Mouse (Mus musculus) frontal cortex, postnatal 36 days (tissue): ENCODE measurements around the gene Tfip11.

Source experiments
- DNase-seq, 2 experiments: peaks; one replicate each; pipeline ENCODE4 v3.0.0; 2022; ENCODE audit warnings: low spot score in 2 of 2

Tfip11 gene

GRCm38 (mm10) chr5:112325546-112326445, at the start of gene Tfip11:
TSS of gene Tfip11 (plus strand) at chr5:112326358.
- peak; percentile 97 for DNase-seq

DNA sequence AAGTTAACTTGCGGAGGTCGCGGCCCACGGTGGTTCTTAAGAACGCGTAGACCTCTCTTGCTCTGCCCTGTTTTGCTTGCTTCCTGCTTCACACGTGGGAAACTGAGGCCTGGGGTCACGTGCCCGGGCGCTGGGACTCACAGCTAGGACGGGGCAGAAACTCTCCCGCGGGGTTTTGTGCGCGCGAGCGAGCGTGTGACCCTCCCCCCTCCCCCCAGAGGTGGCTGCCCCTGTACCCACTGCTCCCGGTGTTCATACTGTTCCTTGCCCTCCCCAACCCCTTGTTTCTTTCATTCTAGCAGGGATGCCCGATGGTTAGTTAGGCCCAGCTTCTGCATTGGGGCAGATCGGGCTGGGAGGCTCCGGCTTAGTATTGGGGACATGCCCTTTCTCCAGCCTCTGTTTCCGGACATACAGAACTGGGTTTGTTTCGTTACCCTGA, 49.2 kb upstream of the Tfip11 start:
- DNase-seq: no peak

GRCm38 (mm10) chr5:112277906-112278470, 48.2 kb upstream of the Tfip11 start:
- DNase-seq: no peak

DNA sequence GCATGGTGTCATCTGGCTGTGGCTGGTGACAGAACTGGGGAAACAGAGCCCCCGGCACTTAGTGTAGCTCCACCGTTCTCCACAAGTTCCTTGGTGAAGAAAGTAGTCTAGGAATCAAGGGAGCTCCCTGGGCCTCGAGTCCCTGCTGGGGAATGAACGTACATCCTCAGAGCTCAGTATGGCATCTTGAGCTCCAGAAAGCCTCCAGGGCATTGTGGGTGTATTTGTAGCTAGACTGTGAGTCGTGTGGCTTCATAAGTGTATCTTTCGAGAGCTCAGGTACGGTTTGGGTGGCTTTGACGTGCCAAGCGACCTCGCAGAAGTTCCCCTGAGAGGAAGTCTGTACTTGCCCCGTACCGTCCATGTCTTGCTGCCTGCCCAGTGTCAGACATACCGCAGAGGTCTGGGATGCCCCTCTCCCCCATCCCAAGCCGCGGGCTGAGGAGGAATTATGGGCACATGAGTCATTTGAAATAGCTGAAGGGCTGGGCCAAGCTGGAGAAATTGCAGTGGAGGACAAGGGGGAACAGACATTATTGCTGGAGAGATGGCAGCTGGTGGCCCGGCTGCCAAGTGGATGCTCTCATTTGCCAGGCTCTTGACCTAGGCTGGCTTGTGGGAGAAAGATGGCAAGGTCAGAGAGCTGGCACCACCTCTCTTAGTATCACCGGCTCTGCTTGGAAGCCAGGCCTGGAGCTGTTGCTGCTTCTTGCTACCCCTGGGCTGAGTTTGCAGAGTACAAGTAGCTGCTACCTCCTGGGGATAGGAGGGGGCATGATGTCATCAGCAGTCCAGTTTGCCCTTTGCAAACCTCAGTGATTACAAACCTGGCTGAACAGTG, 46.8 kb upstream of the Tfip11 start:
- no peak for DNase-seq

DNA sequence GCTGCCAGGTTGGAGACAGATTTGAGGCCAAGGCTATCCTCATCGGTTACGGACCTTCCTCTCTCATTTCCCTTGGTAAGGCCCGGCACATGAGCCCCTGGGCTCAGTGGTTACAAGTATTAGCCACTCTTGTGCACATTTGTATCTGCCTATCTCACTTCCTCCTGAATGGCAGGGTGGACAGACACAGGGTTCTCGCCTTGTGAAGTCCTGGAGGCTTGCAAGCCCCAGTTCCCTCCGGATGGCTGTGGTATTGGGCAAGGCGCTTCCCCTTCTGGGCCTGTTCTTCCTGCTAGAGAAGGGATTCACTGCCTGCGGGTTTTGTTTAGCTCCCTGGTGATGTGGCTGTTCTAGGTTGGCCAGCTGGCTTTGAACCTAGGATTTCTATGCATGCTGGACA, 46.0 kb upstream of the Tfip11 start:
- DNase-seq: no peak

GRCm38 (mm10) chr5:112280863-112281660, 45.1 kb upstream of the Tfip11 start:
- no peak for DNase-seq

DNA sequence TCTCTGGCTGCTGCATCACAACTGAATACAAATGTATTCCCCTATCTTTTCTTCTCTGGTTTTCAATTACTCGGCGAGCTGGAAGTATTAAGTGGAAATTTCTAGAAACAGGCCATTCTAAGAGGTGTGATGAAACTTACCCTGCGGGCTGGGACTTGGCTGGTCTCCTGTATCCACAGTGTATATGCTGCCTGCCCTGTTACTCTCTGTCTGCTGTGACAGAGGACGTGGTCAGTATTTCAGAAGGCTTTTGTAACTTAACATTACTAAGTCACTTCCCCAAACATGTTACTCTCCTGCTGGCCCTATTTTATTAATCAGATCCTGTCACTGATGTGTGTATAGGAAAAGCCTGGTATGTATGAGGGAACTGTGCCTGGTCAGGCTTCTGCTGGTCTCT, 44.5 kb upstream of the Tfip11 start:
- no peak for DNase-seq

DNA sequence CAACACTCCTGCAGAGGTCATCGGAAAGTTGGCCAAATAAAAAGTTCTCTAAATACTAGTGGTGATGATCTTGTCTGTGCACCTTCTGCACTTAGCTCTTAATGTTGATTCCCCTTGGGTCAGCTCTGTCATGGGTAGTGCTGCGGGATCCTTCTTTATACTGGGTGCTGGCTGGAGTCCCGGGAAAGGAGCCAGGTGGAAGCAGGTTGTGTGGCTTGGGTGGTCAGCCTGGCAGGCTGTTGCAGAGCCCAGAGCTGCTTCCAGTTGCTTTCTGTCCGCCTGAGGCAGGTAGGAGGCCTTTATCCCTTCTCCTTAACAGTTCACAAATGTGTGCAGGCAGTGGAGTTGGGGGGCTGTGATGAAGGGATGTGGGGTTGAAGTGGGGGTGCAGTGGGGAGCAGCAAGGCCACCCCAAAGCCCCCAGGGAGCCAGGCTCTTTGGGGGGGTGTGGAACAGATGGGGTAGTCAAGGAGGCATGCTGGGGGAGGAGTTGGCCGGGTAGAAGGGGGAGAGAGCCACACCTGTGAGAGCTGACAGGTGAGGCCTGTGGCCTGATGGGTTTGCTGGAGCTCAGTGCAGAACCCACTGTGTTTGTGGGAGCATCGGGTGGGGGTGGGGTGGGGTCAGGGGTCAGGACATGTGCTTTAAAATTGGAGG, 43.9 kb upstream of the Tfip11 start:
- no peak for DNase-seq

GRCm38 (mm10) chr5:112282780-112283482, 43.2 kb upstream of the Tfip11 start:
- DNase-seq: no peak

- no peak for DNase-seq
These were observed 42.5 kb upstream of the Tfip11 start for GRCm38 (mm10) chr5:112283543-112284202.

DNA sequence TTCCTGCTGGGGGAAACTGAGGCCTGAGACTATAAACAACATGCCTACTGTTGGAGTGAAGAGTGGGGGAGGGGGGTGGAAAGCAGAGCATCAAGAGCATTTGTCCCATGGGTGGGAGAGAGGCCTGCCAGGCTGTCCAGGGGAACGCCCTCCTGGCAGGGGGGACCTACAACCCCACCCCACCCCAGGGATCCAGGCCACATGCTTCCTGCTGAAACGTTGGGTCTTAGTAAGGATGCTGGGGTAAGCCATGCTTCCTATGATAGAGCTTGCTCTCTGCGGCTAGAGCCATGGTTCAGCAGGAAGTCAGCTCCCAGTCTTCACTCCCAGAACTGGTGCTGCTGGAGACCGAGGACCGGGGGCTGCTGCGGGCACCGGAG, 42.0 kb upstream of the Tfip11 start:
- no peak for DNase-seq

DNA sequence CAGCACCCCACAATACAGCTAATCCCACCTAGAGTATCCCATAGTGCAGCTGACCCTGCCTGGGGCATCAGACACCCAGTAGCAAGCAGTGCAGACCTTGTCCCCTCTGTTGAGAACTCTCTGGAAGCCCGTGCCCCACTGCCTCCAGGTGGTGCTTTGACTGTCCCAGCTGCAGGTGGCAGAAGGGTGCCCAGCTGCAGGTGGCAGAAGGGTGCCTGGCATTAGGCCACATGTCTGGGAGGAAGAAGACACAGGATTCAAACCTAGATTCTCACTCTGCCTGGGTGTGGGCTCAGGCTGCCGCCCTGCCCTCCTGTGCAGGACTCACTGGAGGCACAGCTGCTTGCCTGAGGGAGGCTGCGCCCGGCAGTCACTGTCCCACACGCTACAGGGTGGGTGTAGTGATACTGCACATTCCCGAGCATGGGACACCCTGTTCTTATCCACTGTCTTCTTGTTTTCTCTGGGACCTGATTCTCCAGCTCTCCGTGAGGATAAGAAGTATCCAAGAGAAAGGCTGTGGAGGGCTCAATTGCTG, 40.5 kb upstream of the Tfip11 start:
- DNase-seq: no peak

DNA sequence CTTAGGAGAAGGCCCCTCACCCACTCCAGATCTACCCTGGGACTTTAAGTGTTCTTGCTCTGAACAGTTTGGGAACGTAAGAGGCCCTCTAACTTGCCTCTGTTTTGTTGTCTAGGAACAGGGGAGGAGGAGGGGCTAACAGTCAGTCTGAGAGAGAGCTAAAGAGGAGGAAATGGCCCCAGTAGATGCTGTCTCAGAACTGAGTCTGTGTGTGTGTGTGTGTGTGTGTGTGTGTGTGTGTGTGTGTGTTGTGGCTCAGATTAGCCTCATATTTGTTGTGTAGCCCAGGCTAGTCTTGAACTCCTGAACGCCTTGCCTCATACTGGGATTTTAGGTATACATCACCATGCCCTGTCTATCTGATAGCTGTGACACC, 39.6 kb upstream of the Tfip11 start:
- no peak for DNase-seq

DNA sequence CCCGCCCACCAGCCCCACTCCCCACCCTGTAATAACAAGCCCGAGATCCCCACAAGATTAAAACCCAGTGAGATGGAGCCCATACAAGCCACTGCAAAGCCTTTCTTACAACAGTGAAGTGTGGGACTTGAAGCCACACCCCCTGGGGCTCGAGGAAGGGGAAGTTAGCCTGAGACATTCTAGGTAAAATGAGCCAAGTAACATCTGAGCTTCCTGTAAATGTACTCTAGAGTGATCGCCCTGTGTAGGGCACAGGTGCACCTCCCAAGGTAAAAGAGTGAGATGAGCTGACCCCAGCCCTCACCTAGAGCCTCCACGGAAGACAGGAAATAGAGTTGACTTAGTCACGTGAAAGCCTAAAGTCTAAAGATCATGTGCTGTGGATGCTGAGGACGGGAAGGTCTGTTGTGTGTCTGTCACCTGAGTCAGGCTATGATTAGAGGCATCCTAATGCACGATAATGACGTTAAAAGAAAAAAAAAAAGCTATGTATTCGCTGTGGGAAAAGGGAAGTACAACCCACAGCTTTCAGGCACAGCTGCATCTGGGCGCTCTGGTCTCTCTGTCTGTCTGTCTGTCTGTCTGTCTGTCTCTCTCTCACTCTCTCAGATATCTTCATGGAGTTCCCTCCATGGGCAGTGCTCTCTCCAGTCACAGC, 39.0 kb upstream of the Tfip11 start:
- no peak for DNase-seq

GRCm38 (mm10) chr5:112287652-112288051, 38.5 kb upstream of the Tfip11 start:
- no peak for DNase-seq

DNA sequence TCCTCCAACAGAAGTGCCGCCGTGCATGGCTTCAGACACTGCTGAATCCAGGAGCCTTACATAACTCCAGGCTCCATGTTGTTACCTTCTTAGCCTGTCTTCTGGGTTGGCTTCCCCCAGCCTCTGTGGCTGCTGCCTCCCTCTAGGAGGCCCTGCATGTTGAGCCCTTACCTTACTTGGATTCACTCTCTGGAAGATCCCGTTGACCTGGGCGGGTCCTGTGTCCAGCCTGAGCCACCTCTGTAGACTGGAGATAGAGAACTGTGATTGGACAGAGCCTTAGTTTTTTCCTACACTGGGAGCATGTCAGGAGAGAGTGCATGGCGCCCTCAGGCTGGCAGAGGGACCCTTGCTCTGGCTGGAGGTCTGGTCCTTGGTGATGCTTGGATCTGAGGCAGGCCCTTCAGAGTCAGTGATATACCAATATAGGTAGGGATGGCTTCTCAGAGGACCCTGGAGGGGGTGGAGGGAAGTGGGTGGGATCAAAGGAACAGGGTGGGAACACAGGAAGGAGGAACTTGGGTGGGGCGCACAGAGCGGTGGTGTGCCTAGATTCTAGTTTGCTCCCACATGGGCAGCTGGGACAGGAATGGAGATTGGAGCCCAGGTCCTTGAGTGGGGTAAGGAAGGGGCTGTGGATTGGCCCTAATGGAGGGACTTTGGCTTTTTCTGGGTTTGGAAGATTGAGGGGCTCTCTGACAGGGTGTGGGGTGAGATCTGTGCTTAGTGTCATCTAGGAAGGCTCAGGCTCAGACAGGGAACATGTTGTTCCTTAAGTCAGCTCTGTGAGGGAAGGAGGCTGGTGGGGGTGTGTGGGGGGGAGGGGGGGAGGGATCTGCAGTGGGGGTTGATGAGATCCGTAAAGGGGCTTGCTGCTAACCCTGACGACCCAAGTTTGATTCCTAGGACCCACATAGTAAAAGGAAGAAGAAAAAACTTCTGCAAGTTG, 37.7 kb upstream of the Tfip11 start:
- no peak for DNase-seq

DNA sequence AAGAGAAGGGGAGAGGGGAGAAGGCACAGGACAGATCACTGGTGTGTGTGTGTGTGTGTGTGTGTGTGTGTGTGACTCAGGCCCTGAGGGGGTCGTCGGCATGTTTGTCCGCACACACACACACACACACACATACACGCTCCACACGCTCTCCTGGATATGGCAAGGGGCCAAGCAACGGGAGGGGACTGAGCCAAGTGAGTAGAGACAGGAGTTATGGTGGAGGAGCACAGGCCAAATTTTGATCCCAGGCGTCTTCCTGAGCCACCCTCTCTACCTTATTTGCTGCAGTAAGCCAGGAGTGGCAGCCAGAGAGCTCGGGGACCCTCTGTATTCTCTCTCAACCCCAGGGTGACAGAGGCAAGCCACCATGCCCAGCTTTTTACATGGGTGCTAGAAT, 36.9 kb upstream of the Tfip11 start:
- DNase-seq: no peak
